Mouse (Mus musculus): ENCODE results near the gene Tor1b.

DNA sequence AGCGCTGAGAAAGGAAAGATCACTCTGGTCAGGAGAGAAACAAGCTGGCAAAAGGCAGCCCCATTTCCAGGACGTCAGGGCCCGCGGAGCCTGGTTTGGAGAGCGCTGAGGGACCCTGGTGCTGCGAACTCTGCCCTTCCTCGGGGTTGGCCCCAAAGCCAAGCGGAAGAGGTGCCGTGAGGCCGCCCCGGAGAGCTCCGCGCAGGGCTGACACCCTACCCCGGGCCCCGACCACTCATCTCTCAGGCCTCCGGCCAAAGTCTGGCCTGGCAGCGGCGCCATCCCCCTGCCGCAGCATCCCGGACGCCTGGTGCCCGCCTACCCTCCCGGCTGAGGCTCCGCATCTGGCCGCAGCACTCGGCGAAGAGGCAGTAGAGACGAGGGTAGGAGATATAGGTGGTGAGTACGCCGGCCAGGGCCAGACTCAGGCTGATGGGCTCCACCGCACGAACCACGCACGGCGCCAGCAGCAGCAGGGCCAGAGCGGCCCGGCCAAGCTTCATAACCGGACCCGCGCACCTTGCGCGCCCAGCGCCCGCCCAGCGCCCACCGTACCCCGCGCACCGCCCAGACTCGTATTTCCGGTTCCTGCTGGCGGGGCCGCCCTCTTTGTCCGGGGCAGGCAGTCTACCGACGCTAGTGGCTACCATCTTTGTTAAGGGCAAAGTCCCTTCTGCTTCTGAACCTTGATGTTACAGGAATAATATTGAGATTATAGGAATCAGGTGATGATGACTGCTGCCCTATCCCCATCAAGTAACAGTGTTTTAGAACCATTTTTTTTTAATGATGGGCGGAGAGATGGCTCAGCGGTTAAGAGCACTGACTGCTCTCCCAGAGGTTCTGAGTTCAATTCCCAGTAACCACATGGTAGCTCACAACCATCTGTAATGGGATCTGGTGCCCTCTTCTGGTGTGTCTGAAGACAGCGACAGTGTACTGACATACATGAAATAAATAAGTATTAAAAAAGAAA lies 14.9 kb downstream of the Tor1b start, which contains the start of gene Tor1a:
- TF ChIP-seq CTCF (conservative IDR thresholded peaks at IDR 0.05 in 1 of 2, IDR thresholded peaks at IDR 0.05 in 1 of 2; ENCODE audit: low read depth in 2 of 2, low read length in 2 of 2) = no peak
- TF ChIP-seq E2F4 (IDR thresholded peaks at IDR 0.05; ENCODE audit: insufficient replicate concordance, low read depth, low read length) = no peak
- no peak for TF ChIP-seq MAFK (IDR thresholded peaks at IDR 0.05; ENCODE audit: insufficient replicate concordance, low read length)
